Mouse (Mus musculus) forebrain, embryonic 13.5 days (tissue): Measurements from ENCODE around the gene Tcf12. TPM values are rescaled to one million over a fixed set of nuclear protein-coding genes. Genes with fewer than 3 reads are reported as not detected.

Source experiments
- ATAC-seq: fragments of 200-750 bp; cut with Nextera tagmentation; 2 replicates; pipeline ENCODE4 v1.8.0; 2017
- H3K27ac ChIP-seq: fragments of 300-500 bp; sonication (generic); 2 replicates; pipeline ENCODE4 v1.5.1; 2015; ENCODE audit warnings: inconsistent platforms, mild to moderate bottlenecking, moderate library complexity
- H3K27me3 ChIP-seq: fragments of 300-500 bp; sonication (generic); 2 replicates; pipeline ENCODE4 v1.6.1; 2015; ENCODE audit warnings: mild to moderate bottlenecking, inconsistent platforms
- H3K36me3 ChIP-seq: fragments of 300-500 bp; sonication (generic); 2 replicates; pipeline ENCODE4 v1.6.1; 2015; ENCODE audit warnings: mild to moderate bottlenecking, inconsistent platforms; ENCODE audit not compliant: poor library complexity, severe bottlenecking
- H3K4me1 ChIP-seq: fragments of 300-500 bp; sonication (generic); 2 replicates; pipeline ENCODE4 v1.6.1; 2015; ENCODE audit warnings: inconsistent platforms
- H3K4me2 ChIP-seq: fragments of 300-500 bp; sonication (generic); 2 replicates; pipeline ENCODE4 v1.6.1; 2015; ENCODE audit warnings: inconsistent platforms, mild to moderate bottlenecking, moderate library complexity
- H3K4me3 ChIP-seq: fragments of 300-500 bp; sonication (generic); 2 replicates; pipeline ENCODE4 v1.5.1; 2015; ENCODE audit warnings: mild to moderate bottlenecking, inconsistent platforms
- H3K9ac ChIP-seq: fragments of 300-500 bp; sonication (generic); 2 replicates; pipeline ENCODE4 v1.6.1; 2015; ENCODE audit warnings: mild to moderate bottlenecking, inconsistent platforms
- H3K9me3 ChIP-seq: fragments of 300-500 bp; sonication (generic); replicated peaks from 2 replicates; pipeline ENCODE4 v1.6.1; 2016; ENCODE audit warnings: inconsistent platforms
- WGBS: fragments of 180-500 bp; shearing (Covaris S2); methylation state at CpG from one replicate; pipeline ENCODE4 v1.1.7; 2015; 5-methylcytosine and 5-hydroxymethylcytosine counted together
- polyA plus RNA-seq: library from polyadenylated mRNA; unstranded; fragments of >200 nt; fragmentation: Nextera tagmentation; extraction: Ambion mirVana; gene quantifications from 2 replicates; pipeline ENCODE4 v1.2.1, GENCODE M21; 2015

Gene Tcf12
- polyA plus RNA-seq, 1 experiment from 2014 or later, result 83.1 TPM

DNA sequence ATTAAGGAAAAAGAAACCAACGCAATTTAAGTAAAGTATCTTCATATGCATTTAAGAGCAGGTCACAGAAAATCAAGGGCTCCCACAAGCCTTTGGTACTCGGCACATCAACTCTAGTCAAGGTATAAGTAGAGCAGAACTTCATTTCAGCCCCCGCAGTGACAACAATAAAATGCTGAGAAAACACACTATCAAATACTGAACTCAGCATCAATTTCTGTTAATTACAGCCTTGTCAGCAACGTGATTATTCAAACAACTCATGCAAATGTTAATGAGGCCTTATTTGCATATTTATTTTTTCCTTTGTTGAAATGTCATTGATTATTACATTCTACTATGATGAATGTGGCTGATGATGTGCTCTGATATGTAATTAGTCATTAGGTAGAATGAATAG, 136.5 kb downstream of the Tcf12 start:
- Histone ChIP-seq H3K9ac (no peak overlapping the region), H3K4me2 (peak overlapping the region; percentile 41), H3K4me3 (no peak overlapping the region), H3K27me3 (no peaks in the 10 kb centered on the region), H3K4me1 (peaks cover 45% of the 10 kb centered on the region), H3K36me3 (no peaks in the 10 kb centered on the region), H3K9me3 (no peaks in the 10 kb centered on the region), H3K27ac (peak overlapping the region; percentile 48)
- ATAC-seq, result peak; percentile 63
- WGBS, result 26% methylated on average over 4 of the region's 4 CpGs

DNA sequence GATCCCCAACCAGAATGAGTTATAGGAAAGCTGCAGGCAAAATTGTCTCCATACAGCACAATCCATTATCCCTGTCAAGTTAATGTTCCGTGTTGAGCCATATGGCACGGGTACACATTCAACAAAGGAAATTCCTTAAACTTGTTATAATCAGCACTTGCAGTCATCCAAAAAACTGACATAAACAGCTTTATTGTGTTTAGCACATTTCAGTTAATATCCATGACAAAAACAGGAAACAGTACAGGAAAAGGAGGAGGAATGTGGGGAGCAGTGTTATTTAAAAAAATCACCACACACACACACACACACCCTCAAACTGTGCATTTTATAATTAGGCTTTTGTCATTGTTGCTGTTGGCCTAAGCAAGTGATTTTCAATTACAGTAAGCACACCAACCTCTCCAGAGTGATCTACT, 137.1 kb downstream of the Tcf12 start:
- peak; percentile 83 for ATAC-seq
- peak overlapping the region; percentile 41; the same call in 1 of the 2 replicates for H3K4me2 ChIP-seq
- WGBS, result 6% methylated on average over 2 of the region's 2 CpGs

DNA sequence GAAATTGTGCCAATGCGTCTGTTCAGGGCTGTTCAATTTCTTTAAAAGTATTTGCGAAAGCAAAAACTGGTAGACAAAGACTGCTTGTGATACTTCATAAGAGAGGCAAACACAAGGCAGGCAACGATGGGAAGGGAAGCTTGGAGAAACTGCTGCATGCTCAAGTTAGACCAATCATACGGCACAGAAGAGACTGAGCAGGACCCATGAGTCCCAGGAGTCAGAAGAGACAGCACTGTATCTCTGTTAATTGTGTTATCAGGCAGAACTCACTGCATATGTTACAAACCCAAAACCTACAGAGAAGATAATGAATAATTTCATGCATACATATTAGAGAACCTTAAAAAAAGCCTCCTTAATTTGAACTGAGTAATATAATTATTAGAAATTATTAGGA, 147.6 kb downstream of the Tcf12 start:
- no peak overlapping the region for H3K4me3 ChIP-seq
- no peak overlapping the region for H3K27ac ChIP-seq
- no peak for ATAC-seq
- H3K27me3 ChIP-seq, result no peaks in the 10 kb centered on the region
- no peak overlapping the region for H3K4me2 ChIP-seq
- no peak overlapping the region for H3K9ac ChIP-seq
- H3K9me3 ChIP-seq, result no peaks in the 10 kb centered on the region
- H3K36me3 ChIP-seq, result no peaks in the 10 kb centered on the region
- 80% methylated on average over 4 of the region's 4 CpGs for WGBS
- H3K4me1 ChIP-seq, result peaks cover 15% of the 10 kb centered on the region

More for the DNA sequence above, 137.1 kb downstream of the Tcf12 start:
- no peaks in the 10 kb centered on the region for H3K9me3 ChIP-seq
- no peaks in the 10 kb centered on the region for H3K36me3 ChIP-seq
- no peaks in the 10 kb centered on the region for H3K27me3 ChIP-seq
- no peak overlapping the region for H3K9ac ChIP-seq
- H3K4me3 ChIP-seq, result no peak overlapping the region
- peaks cover 45% of the 10 kb centered on the region for H3K4me1 ChIP-seq
- peak overlapping the region; percentile 48 for H3K27ac ChIP-seq

DNA sequence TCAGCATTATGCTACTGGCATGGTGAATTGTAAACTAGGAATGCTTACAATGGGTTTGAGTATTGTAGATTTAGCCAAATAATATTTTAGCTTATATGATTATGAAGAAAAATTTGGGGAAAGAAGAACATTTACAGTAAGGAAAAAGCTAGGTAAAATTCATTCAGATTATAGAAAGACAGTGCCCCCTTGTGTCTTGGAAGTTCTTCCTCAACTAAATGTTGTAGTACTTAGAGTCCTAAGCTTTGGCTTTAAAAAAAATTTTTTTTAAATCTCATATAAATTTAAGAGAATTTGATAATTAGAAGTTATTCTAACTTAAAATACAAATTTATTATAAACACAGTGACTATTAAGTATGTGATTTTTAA, 151.7 kb downstream of the Tcf12 start:
- peak overlapping the region; percentile 36; the same call in 1 of the 2 replicates for H3K27ac ChIP-seq

DNA sequence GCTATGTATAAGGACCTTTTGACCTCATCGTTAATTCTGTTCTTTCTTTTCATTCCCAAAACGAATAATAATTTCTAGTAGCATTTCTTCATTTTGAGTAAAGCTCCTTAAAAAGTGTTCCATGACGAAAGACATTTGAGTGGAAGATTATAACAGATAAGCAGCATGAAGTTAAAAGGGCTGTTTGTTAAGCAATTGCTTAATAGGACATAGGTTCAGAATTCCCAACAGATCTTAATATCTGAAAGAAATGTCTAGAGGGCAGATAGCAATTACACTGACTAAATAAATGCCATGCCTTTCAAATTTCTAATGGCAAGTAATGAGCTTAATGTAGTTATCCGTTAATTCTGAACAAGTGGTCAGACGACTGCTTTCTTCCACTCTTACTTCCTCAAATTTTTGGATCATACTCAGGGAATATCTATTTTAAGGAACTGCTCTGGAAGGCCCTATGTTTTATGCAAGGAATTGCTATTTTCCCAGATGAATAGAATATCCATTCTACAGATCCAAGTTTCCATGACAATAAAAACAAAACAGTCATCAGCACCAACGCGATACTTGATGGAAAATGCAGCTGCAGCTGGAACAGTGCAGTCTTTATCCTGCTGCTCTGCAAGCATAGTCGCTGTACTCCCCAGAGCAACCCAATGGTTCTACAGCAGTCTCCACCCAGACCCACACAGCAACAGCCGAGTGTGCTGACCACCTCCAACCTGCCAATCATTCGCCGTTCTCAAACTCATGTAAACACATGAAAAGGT, 152.2 kb downstream of the Tcf12 start:
- H3K4me2 ChIP-seq, result 0 out of 2 replicates have a peak overlapping the region, but pooled peaks have one; percentile 9
- H3K36me3 ChIP-seq, result no peaks in the 10 kb centered on the region

More for the DNA sequence above, 151.7 kb downstream of the Tcf12 start:
- Histone ChIP-seq H3K36me3 (no peaks in the 10 kb centered on the region), H3K9ac (no peak overlapping the region), H3K27me3 (no peaks in the 10 kb centered on the region), H3K4me3 (no peak overlapping the region), H3K4me2 (0 out of 2 replicates have a peak overlapping the region, but pooled peaks have one; percentile 9), H3K9me3 (no peaks in the 10 kb centered on the region), H3K4me1 (peaks cover 15% of the 10 kb centered on the region)
- ATAC-seq, result no peak

DNA sequence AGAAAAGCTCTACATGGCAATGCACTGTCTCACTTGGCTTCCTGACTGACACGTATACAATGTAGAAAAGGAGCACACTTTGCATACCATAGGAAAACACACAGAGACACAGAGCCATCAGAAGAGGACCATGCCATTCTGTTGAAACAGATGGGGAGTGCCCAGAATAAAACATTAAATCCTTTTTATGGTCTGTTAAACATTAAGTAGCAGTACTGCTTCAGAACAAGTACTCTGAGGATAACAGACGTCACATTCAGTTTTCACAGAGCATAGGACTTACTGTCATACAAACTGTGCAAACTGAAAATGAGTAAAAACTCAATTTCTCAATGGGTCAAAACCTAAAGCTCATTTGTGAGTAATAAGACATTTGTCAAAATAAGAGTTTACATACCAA, 158.5 kb downstream of the Tcf12 start:
- H3K27ac ChIP-seq, result no peak overlapping the region
- no peak overlapping the region for H3K4me3 ChIP-seq
- no peaks in the 10 kb centered on the region for H3K9me3 ChIP-seq
- H3K9ac ChIP-seq, result no peak overlapping the region
- ATAC-seq, result no peak
- H3K4me2 ChIP-seq, result no peak overlapping the region
- H3K4me1 ChIP-seq, result peaks cover 16% of the 10 kb centered on the region
- H3K27me3 ChIP-seq, result no peaks in the 10 kb centered on the region
- WGBS, result 71% methylated on average over 2 of the region's 2 CpGs
- no peaks in the 10 kb centered on the region for H3K36me3 ChIP-seq

More for the DNA sequence above, 152.2 kb downstream of the Tcf12 start:
- 29% methylated on average over 11 of the region's 11 CpGs for WGBS
- H3K9me3 ChIP-seq, result no peaks in the 10 kb centered on the region
- H3K4me1 ChIP-seq, result peaks cover 15% of the 10 kb centered on the region
- no peak overlapping the region for H3K9ac ChIP-seq
- ATAC-seq, result peak; percentile 93
- H3K27ac ChIP-seq, result peak overlapping the region; percentile 36; the same call in 1 of the 2 replicates
- H3K4me3 ChIP-seq, result no peak overlapping the region
- H3K27me3 ChIP-seq, result no peaks in the 10 kb centered on the region

DNA sequence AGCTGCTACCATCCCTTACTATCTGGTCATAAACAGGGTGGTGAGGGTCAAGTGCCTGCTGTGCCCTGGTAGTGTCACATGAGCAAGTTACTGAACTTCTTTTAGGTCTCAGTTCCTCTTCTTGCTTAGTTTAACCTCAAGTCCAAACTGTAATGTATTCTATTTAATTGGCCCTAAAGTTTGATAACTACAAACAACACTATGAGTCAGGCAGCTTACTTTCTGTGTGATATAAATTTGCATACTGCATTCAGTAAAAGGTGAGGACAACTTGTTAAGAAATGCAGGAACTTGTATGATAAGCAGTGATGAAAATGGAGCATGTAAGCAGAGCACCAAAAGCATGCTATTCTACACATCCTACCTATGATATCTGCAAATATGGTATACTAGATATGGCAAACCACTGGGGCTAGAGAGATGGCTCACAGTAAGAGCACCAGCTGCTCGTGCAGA, 159.0 kb downstream of the Tcf12 start:
- Histone ChIP-seq H3K4me2 (no peak overlapping the region), H3K27ac (no peak overlapping the region), H3K4me1 (peaks cover 16% of the 10 kb centered on the region), H3K27me3 (no peaks in the 10 kb centered on the region), H3K9me3 (no peaks in the 10 kb centered on the region), H3K4me3 (no peak overlapping the region), H3K36me3 (no peaks in the 10 kb centered on the region), H3K9ac (no peak overlapping the region)
- WGBS, result 83% methylated on average over 1 of the region's 1 CpGs
- ATAC-seq, result no peak

DNA sequence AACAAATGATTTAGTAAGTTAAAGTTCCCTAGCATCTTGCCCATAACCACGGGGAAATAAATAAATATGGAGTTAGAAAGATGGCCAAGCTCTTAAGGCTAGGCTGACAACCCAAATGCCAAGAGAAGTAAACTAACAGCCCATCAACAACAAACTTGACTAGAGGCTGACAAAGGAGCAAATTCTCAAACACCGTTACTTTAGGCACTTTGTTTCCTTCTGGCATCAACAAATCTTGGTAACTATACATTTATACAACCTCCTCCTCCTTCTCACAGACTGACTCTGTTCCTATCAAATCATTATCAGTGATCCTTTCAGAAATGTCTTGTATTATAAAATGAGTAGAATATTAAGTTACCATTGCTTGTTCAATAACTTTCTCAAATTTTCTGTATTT, 159.7 kb downstream of the Tcf12 start:
- Histone ChIP-seq H3K36me3 (no peaks in the 10 kb centered on the region), H3K9ac (no peak overlapping the region), H3K4me1 (peaks cover 16% of the 10 kb centered on the region), H3K27me3 (no peaks in the 10 kb centered on the region), H3K4me2 (no peak overlapping the region), H3K27ac (no peak overlapping the region), H3K4me3 (no peak overlapping the region), H3K9me3 (no peaks in the 10 kb centered on the region)
- no peak for ATAC-seq
- 85% methylated on average over 2 of the region's 2 CpGs for WGBS

DNA sequence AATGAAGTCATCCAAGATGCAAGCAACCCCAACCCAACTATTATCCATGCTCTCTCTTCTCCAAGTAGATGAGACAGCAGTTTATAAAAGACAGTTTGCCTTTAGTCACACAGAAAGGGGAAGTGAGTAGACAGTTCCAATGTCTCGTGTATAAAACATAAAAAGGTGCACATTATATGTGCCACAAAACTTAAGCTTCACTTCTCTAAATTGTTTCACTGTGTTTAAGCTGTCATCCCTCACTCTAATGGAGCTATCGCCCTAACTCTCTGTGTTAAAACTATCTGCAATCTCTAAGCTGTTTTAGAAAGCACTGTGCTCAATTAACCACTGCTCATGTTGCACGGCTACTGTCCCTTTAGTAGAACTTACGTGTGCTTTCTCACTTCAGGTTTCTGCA, 160.3 kb downstream of the Tcf12 start:
- Histone ChIP-seq H3K27me3 (no peaks in the 10 kb centered on the region), H3K4me3 (no peak overlapping the region), H3K27ac (no peak overlapping the region), H3K4me1 (peaks cover 16% of the 10 kb centered on the region), H3K9ac (no peak overlapping the region), H3K9me3 (no peaks in the 10 kb centered on the region), H3K4me2 (no peak overlapping the region), H3K36me3 (no peaks in the 10 kb centered on the region)
- 83% methylated on average over 4 of the region's 4 CpGs for WGBS
- no peak for ATAC-seq

DNA sequence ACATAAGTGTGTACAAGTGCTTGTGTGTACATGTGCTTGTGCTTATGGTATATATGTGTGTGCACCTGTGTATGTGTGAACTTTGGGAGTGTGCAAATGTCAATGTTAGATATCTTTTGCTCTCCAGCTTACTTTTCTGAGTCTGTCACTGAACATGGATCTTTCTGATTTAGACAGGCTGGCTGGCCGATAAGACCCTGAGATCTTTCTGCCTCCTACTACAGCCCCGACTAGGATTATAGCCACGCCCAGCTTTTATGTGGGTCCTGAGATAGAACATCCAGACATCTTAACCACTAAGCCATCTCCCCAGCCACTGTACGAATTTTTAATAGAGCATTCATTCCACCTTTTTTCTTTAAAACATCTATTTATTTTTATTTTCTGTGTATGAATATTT, 166.9 kb downstream of the Tcf12 start:
- Histone ChIP-seq H3K9me3 (no peaks in the 10 kb centered on the region), H3K4me3 (no peak overlapping the region), H3K9ac (no peak overlapping the region), H3K27ac (no peak overlapping the region), H3K4me1 (peaks cover 8% of the 10 kb centered on the region), H3K36me3 (no peaks in the 10 kb centered on the region), H3K4me2 (no peak overlapping the region), H3K27me3 (no peaks in the 10 kb centered on the region)
- ATAC-seq, result no peak
- 92% methylated on average over 4 of the region's 4 CpGs for WGBS

DNA sequence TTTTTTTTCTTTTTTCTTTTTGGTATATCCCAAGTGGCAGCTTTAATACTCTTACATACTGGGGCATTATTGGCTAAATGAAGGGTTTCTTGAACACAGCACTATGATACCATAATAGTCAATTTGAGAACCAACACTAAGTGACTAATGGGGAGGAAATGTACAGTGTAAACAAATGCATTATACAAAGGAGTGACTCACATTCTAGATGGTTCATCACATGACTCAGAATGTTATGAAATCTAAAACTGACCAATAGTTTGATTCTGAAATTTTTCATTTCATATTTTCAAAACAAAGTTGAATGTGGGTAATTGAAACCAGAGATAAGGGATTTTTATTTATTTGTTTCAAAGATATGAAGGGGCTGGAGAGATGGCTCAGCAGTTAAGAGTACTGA, 169.2 kb downstream of the Tcf12 start:
- H3K4me1 ChIP-seq, result peaks cover 8% of the 10 kb centered on the region
- no peak overlapping the region for H3K4me2 ChIP-seq
- H3K4me3 ChIP-seq, result no peak overlapping the region
- no peaks in the 10 kb centered on the region for H3K36me3 ChIP-seq
- H3K27ac ChIP-seq, result no peak overlapping the region
- H3K9ac ChIP-seq, result no peak overlapping the region
- H3K9me3 ChIP-seq, result no peaks in the 10 kb centered on the region
- no peaks in the 10 kb centered on the region for H3K27me3 ChIP-seq
- no peak for ATAC-seq

DNA sequence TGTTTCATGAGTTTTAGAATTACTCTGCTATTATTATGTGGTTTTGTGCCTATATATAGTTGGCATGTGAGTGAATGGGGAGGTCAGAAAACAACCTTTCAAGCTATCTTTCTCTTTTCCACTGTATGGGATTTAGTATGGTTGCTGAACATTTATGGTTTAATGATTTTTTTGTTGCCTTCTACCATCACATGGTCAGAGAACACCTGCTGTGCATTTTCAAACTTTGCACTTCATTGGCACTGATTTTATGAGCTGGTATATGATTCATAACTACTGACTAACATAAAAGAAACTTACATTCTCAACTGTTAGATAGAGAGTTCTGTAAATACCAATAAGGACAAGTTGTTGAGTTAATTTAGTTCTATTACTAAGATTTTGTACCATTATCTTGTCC, 171.7 kb downstream of the Tcf12 start:
- no peak overlapping the region for H3K4me3 ChIP-seq
- H3K4me1 ChIP-seq, result peaks cover 8% of the 10 kb centered on the region
- H3K27ac ChIP-seq, result no peak overlapping the region
- ATAC-seq, result no peak
- no peak overlapping the region for H3K9ac ChIP-seq
- H3K4me2 ChIP-seq, result no peak overlapping the region
- no peaks in the 10 kb centered on the region for H3K27me3 ChIP-seq
- no peaks in the 10 kb centered on the region for H3K36me3 ChIP-seq
- no peaks in the 10 kb centered on the region for H3K9me3 ChIP-seq

DNA sequence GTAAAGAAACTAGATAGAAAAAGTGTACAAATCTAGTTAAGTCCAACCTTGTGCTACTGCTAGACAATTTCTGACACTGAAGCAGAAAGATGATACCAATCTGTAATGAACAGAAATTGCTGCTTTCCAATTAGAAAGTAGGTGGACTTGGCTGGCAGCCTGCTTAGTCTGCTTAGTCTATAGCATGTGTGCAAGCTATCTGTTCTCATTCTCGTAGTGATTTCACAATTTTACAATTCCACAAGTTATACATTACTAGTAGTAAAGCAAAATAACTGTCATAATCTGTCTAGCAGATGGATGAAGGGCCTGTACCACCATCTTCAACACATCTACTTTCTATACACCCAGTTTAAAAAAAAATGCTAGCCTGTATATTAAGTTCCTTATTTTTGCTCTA, 175.5 kb downstream of the Tcf12 start:
- H3K9ac ChIP-seq, result no peak overlapping the region
- peaks cover 5% of the 10 kb centered on the region for H3K4me1 ChIP-seq
- H3K27ac ChIP-seq, result no peak overlapping the region
- ATAC-seq, result no peak
- H3K27me3 ChIP-seq, result no peaks in the 10 kb centered on the region
- no peak overlapping the region for H3K4me2 ChIP-seq
- no peaks in the 10 kb centered on the region for H3K9me3 ChIP-seq
- no peak overlapping the region for H3K4me3 ChIP-seq
- 68% methylated on average over 1 of the region's 1 CpGs for WGBS
- no peaks in the 10 kb centered on the region for H3K36me3 ChIP-seq
